Mouse (Mus musculus): Measurements from ENCODE around the gene Dap3. TPM values are rescaled to one million over a fixed set of nuclear protein-coding genes. Genes with fewer than 3 reads are reported as not detected.
"Not testable (repeated sequence)": the region's sequence is repeated elsewhere in the genome, so short reads cannot be mapped to it uniquely, and the experiment has no call there.

The Dap3 gene
- polyA plus RNA-seq, 1 experiment, result 23.7 TPM

DNA sequence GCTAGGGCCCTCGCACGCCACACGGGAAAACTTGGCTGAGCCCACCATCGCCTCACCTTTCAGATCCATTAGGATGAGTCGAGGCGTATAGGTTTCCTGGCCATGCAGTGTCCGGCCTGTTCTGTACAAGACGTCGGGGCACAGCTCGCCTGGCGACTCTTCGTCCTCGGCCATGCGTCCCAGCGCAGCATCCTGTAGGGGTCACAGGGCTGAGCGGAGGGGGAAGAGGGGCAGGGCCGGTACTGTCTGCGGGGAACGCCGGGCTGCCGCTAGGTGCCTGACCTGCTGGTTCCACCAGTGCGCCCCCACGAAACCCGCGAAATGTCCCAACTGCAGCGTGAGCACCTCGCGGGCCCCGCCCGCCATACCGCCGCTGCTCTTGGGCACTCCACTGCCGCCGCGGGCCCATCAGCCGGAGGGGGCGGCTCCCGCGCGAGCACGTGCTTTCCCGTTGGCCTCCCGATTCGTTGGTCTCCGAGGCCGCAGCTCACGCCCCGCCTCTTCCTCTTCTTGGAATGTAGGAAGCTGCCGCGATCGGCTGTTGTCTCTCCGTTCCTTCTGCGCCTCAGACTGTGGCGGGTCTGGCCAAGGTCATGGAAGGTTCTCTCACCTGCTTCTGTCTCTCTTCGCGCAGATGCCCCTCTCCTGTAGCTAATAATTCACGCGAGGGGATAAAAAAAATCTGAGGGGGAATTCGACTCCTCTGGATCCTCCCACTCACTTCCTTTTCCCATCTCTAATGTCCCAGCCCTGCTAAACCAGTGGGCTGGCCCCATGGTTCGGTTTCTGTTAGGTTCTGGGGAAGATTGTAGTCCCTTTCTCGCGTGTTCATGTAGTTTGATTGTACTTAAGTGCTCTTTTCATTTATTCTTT, 37.2 kb downstream of the Dap3 start, which contains the start of gene Msto1:
TSS of gene Msto1 (minus strand) at position 489 of the 873 bp plus-strand sequence.
- under 1% methylated on average over 60 of the region's 62 CpGs for WGBS
- Histone ChIP-seq H3K4me1 (ENCODE audit: control insufficient read depth, insufficient read depth, insufficient read length) (no peaks in the 10 kb centered on the region; the same call in 1 of the 2 replicates), H3K36me3 (ENCODE audit: control insufficient read depth, insufficient read depth, low read length) (peaks cover 21% of the 10 kb centered on the region), H3K27ac (ENCODE audit: insufficient read depth, low read length) (peak within 1 kb of the TSS; percentile 86), H3K27me3 (ENCODE audit: control insufficient read depth, insufficient read depth, low read length) (no peaks in the 10 kb centered on the region), H3K4me3 (ENCODE audit: extremely low read depth, insufficient read depth, insufficient read length) (peak within 1 kb of the TSS; percentile 70)
- TF ChIP-seq POLR2A (IDR thresholded peaks at IDR 0.05; ENCODE audit: low read depth, low read length) (peak; percentile 93), CTCF (IDR thresholded peaks at IDR 0.05; ENCODE audit: extremely low read depth, insufficient read depth, insufficient read length, insufficient replicate concordance) (no peak)
- peak; percentile 81 to 94 for DNase-seq (ENCODE audit: low read depth in 1 of 2, low spot score in 2 of 2)

DNA sequence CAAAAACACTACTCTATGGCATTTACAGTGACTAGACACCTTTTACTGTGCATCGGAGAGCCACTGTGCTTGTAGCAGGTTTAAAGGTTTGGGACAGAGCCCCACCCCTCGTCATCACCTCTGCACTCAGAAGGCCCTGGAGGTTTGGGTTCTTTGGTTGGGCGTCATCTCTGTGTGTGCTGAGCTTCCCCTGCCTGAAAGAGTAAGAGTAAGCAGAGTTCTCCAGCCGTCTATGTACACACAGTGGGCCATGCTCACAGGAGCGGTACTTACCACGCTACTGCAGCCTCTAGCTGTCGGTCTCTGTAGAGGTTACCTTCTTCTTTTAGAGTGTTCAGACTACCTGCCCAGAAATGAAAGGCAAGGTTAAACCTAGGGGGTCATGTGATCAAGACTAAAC, 38.4 kb downstream of the Dap3 start:
- no peak overlapping the region for H3K27ac ChIP-seq (ENCODE audit: insufficient read depth, low read length)
- no peak for DNase-seq (ENCODE audit: low read depth in 1 of 2, low spot score in 2 of 2)
- H3K4me1 ChIP-seq (ENCODE audit: control insufficient read depth, insufficient read depth, insufficient read length), result no peaks in the 10 kb centered on the region; the same call in 1 of the 2 replicates
- H3K4me3 ChIP-seq (ENCODE audit: extremely low read depth, insufficient read depth, insufficient read length), result no peak overlapping the region
- H3K27me3 ChIP-seq (ENCODE audit: control insufficient read depth, insufficient read depth, low read length), result no peaks in the 10 kb centered on the region
- WGBS, result 93% methylated on average over 7 of the region's 7 CpGs
- TF ChIP-seq POLR2A (IDR thresholded peaks at IDR 0.05; ENCODE audit: low read depth, low read length), result no peak
- TF ChIP-seq CTCF (IDR thresholded peaks at IDR 0.05; ENCODE audit: extremely low read depth, insufficient read depth, insufficient read length, insufficient replicate concordance), result no peak
- peaks cover 32% of the 10 kb centered on the region for H3K36me3 ChIP-seq (ENCODE audit: control insufficient read depth, insufficient read depth, low read length)

DNA sequence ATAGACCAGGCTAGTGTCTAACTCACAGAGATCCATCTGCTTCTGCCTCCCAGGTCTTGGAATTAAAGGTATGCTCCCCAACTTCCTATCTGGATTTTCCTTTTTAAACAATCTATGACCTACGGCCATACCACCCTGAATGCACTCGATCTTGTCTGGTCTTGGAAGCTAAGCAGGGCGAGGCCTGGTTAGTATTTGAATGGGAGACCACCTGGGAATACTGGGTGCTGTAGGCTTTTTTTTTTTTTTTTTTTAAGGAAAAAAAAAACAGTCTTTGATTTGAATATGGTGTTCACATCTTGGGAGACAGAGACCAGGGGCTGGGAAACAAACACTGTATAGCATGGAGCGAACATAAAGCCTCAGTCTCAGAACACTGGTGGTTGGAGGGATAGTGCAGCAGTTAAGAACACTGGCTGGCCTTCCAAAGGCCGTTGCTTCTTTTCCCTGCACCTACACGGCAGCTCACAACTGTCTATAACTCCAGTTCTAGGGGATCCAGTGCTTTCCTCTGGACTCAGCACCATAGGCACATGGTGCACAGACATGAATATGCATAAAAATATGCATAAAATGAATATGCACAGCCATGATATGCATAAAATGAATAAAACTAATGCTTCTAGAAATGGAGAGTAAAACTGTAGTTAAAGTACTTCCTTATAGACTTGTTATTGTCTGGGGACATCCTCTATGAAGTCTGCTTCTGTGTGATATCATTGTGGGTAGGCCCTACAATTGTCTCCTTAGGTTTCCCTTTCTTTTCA, 44.4 kb downstream of the Dap3 start:
- TF ChIP-seq POLR2A (IDR thresholded peaks at IDR 0.05; ENCODE audit: low read depth, low read length) (no peak), CTCF (IDR thresholded peaks at IDR 0.05; ENCODE audit: extremely low read depth, insufficient read depth, insufficient read length, insufficient replicate concordance) (no peak)
- H3K36me3 ChIP-seq (ENCODE audit: control insufficient read depth, insufficient read depth, low read length), result peaks cover 57% of the 10 kb centered on the region
- no peak overlapping the region for H3K27ac ChIP-seq (ENCODE audit: insufficient read depth, low read length)
- H3K4me3 ChIP-seq (ENCODE audit: extremely low read depth, insufficient read depth, insufficient read length), result no peak overlapping the region
- no peak for DNase-seq (ENCODE audit: low read depth in 1 of 2, low spot score in 2 of 2)
- no peaks in the 10 kb centered on the region for H3K4me1 ChIP-seq (ENCODE audit: control insufficient read depth, insufficient read depth, insufficient read length)
- 90% methylated on average over 6 of the region's 6 CpGs for whole genome bisulfite sequencing
- no peaks in the 10 kb centered on the region for H3K27me3 ChIP-seq (ENCODE audit: control insufficient read depth, insufficient read depth, low read length)

DNA sequence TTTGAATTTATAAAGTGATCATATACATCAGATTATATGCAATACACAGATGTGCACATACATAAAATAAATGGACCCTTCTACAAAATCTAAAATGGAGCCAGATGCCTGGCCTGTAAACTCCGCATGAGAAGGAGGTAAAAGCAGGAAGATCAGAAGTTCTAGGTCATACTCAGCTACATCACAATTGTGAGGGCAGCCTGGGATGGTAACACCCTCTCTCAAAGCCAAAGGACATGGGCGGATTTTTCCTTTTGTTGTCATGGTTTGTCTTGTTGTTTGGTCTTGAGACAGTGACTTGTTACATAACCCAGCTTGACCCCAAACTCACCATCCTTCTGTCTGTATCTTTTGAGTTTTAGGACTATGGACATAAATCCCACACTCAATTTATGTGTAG, 45.2 kb downstream of the Dap3 start:
- 93% methylated on average over 2 of the region's 2 CpGs for WGBS
- DNase-seq (ENCODE audit: low read depth in 1 of 2, low spot score in 2 of 2), result no peak
- Histone ChIP-seq H3K27ac (ENCODE audit: insufficient read depth, low read length) (no peak overlapping the region), H3K36me3 (ENCODE audit: control insufficient read depth, insufficient read depth, low read length) (peaks cover 54% of the 10 kb centered on the region), H3K27me3 (ENCODE audit: control insufficient read depth, insufficient read depth, low read length) (no peaks in the 10 kb centered on the region), H3K4me3 (ENCODE audit: extremely low read depth, insufficient read depth, insufficient read length) (no peak overlapping the region), H3K4me1 (ENCODE audit: control insufficient read depth, insufficient read depth, insufficient read length) (no peaks in the 10 kb centered on the region)
- TF ChIP-seq POLR2A (IDR thresholded peaks at IDR 0.05; ENCODE audit: low read depth, low read length), result no peak
- TF ChIP-seq CTCF (IDR thresholded peaks at IDR 0.05; ENCODE audit: extremely low read depth, insufficient read depth, insufficient read length, insufficient replicate concordance), result no peak

DNA sequence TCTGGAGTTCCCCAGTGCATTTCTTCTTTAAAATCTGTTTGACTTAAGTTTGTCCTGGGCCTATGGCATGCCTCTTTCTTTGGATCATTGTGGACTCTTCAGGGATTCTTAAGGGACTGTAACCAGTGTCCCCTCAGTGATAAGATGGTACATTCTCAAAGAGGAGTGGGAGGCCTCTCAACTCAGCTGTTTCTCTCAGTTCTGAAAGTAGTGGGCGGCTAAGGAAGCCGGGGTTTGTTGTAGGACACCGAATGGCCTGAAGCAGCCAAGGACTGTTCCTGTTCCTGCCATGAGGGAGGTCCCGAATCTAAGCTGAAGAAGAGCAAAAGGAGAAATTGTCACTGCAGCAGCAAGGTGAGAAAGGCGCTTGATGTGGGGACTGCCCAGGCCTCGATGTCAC, 45.8 kb downstream of the Dap3 start:
- Histone ChIP-seq H3K27me3 (ENCODE audit: control insufficient read depth, insufficient read depth, low read length) (no peaks in the 10 kb centered on the region), H3K27ac (ENCODE audit: insufficient read depth, low read length) (no peak overlapping the region), H3K4me1 (ENCODE audit: control insufficient read depth, insufficient read depth, insufficient read length) (no peaks in the 10 kb centered on the region), H3K36me3 (ENCODE audit: control insufficient read depth, insufficient read depth, low read length) (peaks cover 51% of the 10 kb centered on the region), H3K4me3 (ENCODE audit: extremely low read depth, insufficient read depth, insufficient read length) (no peak overlapping the region)
- WGBS, result 89% methylated on average over 6 of the region's 6 CpGs
- TF ChIP-seq POLR2A (IDR thresholded peaks at IDR 0.05; ENCODE audit: low read depth, low read length), result no peak
- no peak for TF ChIP-seq CTCF (IDR thresholded peaks at IDR 0.05; ENCODE audit: extremely low read depth, insufficient read depth, insufficient read length, insufficient replicate concordance)
- no peak for DNase-seq (ENCODE audit: low read depth in 1 of 2, low spot score in 2 of 2)

DNA sequence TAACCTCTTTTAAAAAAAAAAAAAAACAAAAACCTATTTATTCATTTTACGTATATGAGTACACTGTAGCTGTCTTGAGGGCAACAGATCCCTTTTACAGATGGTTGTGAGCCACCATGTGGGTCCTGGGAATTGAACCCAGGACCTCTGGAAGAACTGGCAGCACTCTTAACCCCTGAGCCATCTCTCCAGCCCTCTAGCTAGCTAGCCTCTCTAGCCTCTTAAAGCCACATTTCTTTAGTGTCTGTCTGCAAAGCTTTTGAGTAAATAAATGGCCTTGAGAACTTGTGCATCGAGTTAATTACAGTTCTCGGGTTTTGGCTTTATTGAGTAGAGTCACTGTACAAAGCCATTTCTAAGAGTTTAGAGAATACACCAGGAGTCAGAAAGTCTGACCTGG, 46.2 kb downstream of the Dap3 start:
- 92% methylated on average over 3 of the region's 3 CpGs for WGBS
- Histone ChIP-seq H3K27ac (ENCODE audit: insufficient read depth, low read length) (no peak overlapping the region), H3K27me3 (ENCODE audit: control insufficient read depth, insufficient read depth, low read length) (no peaks in the 10 kb centered on the region), H3K4me3 (ENCODE audit: extremely low read depth, insufficient read depth, insufficient read length) (no peak overlapping the region), H3K36me3 (ENCODE audit: control insufficient read depth, insufficient read depth, low read length) (peaks cover 49% of the 10 kb centered on the region), H3K4me1 (ENCODE audit: control insufficient read depth, insufficient read depth, insufficient read length) (no peaks in the 10 kb centered on the region)
- TF ChIP-seq CTCF (IDR thresholded peaks at IDR 0.05; ENCODE audit: extremely low read depth, insufficient read depth, insufficient read length, insufficient replicate concordance) (no peak), POLR2A (IDR thresholded peaks at IDR 0.05; ENCODE audit: low read depth, low read length) (no peak)
- DNase-seq (ENCODE audit: low read depth in 1 of 2, low spot score in 2 of 2), result no peak

DNA sequence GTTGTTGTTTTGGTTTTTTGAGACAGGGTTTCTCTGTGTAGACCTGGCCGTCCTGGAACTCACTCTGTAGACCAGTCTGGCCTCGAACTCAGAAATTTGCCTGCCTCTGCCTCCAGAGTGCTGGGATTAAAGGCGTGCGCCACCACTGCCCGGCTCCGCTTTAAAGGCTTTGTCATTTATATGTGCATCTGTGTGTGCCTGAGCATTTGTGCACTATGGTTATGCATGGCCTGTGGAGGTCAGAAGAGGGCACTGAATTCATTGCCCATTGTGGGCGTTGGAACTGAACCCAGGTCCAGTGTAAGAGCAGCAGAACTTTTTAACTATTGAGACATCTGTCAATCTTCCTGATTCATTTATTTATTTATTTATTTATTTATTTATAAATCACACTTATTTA, 58.0 kb downstream of the Dap3 start:
- H3K4me1 ChIP-seq (ENCODE audit: control insufficient read depth, insufficient read depth, insufficient read length); H3K36me3 ChIP-seq (ENCODE audit: control insufficient read depth, insufficient read depth, low read length); H3K27me3 ChIP-seq (ENCODE audit: control insufficient read depth, insufficient read depth, low read length); H3K4me3 ChIP-seq (ENCODE audit: extremely low read depth, insufficient read depth, insufficient read length); DNase-seq (ENCODE audit: low read depth in 1 of 2, low spot score in 2 of 2); H3K27ac ChIP-seq (ENCODE audit: insufficient read depth, low read length): not testable (repeated sequence)
- WGBS, result 97% methylated on average over 7 of the region's 7 CpGs

DNA sequence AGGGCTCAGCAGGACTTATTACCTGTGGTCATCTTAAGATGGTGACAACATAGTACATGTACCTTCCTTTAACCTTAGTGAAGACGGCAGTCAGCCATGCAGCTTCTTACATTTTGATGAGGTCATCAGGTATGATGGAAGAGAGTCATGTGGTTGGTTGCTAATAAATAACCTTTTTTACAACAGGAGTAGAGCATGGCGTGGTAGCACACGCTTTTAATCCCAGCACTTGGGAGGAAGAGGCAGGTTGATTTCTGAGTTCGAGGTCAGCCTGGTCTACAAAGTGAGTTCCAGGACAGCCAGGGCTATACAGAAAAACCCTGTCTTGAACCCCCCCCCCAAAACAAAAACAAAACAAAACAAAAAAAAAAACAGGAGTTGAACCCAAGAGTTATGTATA, 68.4 kb downstream of the Dap3 start:
- H3K4me3 ChIP-seq (ENCODE audit: extremely low read depth, insufficient read depth, insufficient read length); H3K27me3 ChIP-seq (ENCODE audit: control insufficient read depth, insufficient read depth, low read length); DNase-seq (ENCODE audit: low read depth in 1 of 2, low spot score in 2 of 2); H3K36me3 ChIP-seq (ENCODE audit: control insufficient read depth, insufficient read depth, low read length); H3K4me1 ChIP-seq (ENCODE audit: control insufficient read depth, insufficient read depth, insufficient read length); H3K27ac ChIP-seq (ENCODE audit: insufficient read depth, low read length): not testable (repeated sequence)
- WGBS, result 94% methylated on average over 4 of the region's 4 CpGs

All from spleen, adult 2 months (tissue).